Mouse (Mus musculus) CH12.LX (cell line): ENCODE measurements around the gene Mkrn1. TPM values are rescaled to one million over a fixed set of nuclear protein-coding genes. Genes with fewer than 3 reads are reported as not detected.
"Not testable (repeated sequence)": the region's sequence is repeated elsewhere in the genome, so short reads cannot be mapped to it uniquely, and the experiment has no call there.

ENCODE experiments used
- DNase-seq: peaks from one replicate; pipeline ENCODE4 v3.0.0-alpha.2; 2013; ENCODE audit errors: extremely low read depth
- H3K27ac ChIP-seq: 2 replicates; pipeline ENCODE4 v1.5.1; 2012; ENCODE audit warnings: low read depth, mild to moderate bottlenecking, control low read depth, moderate library complexity; ENCODE audit not compliant: insufficient read depth
- H3K27me3 ChIP-seq: replicated peaks from 2 replicates; pipeline ENCODE3; 2012; ENCODE audit warnings: inconsistent platforms
- H3K36me3 ChIP-seq, 2 experiments: replicated peaks in 1 of 2; 2 replicates each; pipeline versions ENCODE3 to v1.6.1; 2012; ENCODE audit warnings: inconsistent platforms in 1 of 2, low read length in 1 of 2, mild to moderate bottlenecking in 1 of 2, mixed read lengths in 1 of 2, moderate library complexity in 1 of 2; ENCODE audit not compliant: control insufficient read depth in 1 of 2, insufficient read depth in 1 of 2
- H3K4me1 ChIP-seq, 2 experiments: 2 replicates each; pipeline ENCODE4 v1.6.1; 2012; ENCODE audit warnings: inconsistent platforms in 1 of 2, moderate library complexity in 1 of 2; ENCODE audit not compliant: insufficient read depth in 2 of 2, control insufficient read depth in 1 of 2
- H3K4me2 ChIP-seq: 2 replicates; pipeline ENCODE4 v1.6.1; 2012; ENCODE audit warnings: low read depth, mild to moderate bottlenecking, control low read depth; ENCODE audit not compliant: poor library complexity, insufficient read depth, severe bottlenecking
- H3K4me3 ChIP-seq, 3 experiments: fragments of 150-350 bp in 1 of 3; sonication (generic) in 1 of 3; replicated peaks in 1 of 3; 2 replicates each; pipeline versions ENCODE3 to v1.5.1; 2011 to 2012; ENCODE audit warnings: low read depth in 2 of 3, low read length in 2 of 3, mild to moderate bottlenecking in 2 of 3, moderate library complexity in 2 of 3, control low read depth in 1 of 3, improper control_type of control experiment in 1 of 3, inconsistent platforms in 1 of 3, mixed read lengths in 1 of 3; ENCODE audit not compliant: poor library complexity in 1 of 3
- H3K79me2 ChIP-seq: replicated peaks from 2 replicates; pipeline ENCODE4 v1.6.1; 2012; ENCODE audit warnings: mild to moderate bottlenecking, moderate library complexity; ENCODE audit not compliant: control insufficient read depth, poor library complexity, insufficient read depth, severe bottlenecking; ENCODE audit errors: extremely low read depth
- H3K9ac ChIP-seq: 2 replicates; pipeline ENCODE4 v1.6.1; 2012; ENCODE audit warnings: low read depth, mild to moderate bottlenecking, control low read depth, moderate library complexity; ENCODE audit not compliant: insufficient read depth
- H3K9me3 ChIP-seq: replicated peaks from 2 replicates; pipeline ENCODE3; 2012; ENCODE audit warnings: low read length, inconsistent platforms, mixed read lengths
- CHD2 ChIP-seq: IDR thresholded peaks from 2 replicates; pipeline ENCODE4 v1.6.1; 2011; ENCODE audit warnings: low read length, improper control_type of control experiment
- CTCF ChIP-seq, 2 experiments: IDR thresholded peaks in 1 of 2; conservative IDR thresholded peaks in 1 of 2; 2 replicates each; pipeline ENCODE4 v1.5.1; 2011 to 2012; ENCODE audit warnings: low read depth in 2 of 2, low read length in 2 of 2, improper control_type of control experiment in 1 of 2, inconsistent platforms in 1 of 2, mild to moderate bottlenecking in 1 of 2, moderate library complexity in 1 of 2
- ELF1 ChIP-seq: IDR thresholded peaks from 2 replicates; pipeline ENCODE4 v1.6.1; 2014; ENCODE audit warnings: low read depth, mild to moderate bottlenecking, inconsistent platforms, low read length, improper control_type of control experiment
- EP300 ChIP-seq: IDR thresholded peaks from 2 replicates; pipeline ENCODE4 v1.6.1; 2011; ENCODE audit warnings: low read length, improper control_type of control experiment
- KAT2A ChIP-seq: IDR thresholded peaks from 2 replicates; pipeline ENCODE4 v1.6.1; 2012; ENCODE audit warnings: low read length, improper control_type of control experiment, inconsistent platforms; ENCODE audit not compliant: insufficient replicate concordance
- MAFK ChIP-seq: IDR thresholded peaks from 2 replicates; pipeline ENCODE4 v1.6.1; 2011; ENCODE audit warnings: low read length, improper control_type of control experiment; ENCODE audit not compliant: insufficient replicate concordance
- MAX ChIP-seq: IDR thresholded peaks from 2 replicates; pipeline ENCODE4 v1.6.1; 2011; ENCODE audit warnings: low read length, improper control_type of control experiment
- MXI1 ChIP-seq: IDR thresholded peaks from 2 replicates; pipeline ENCODE4 v1.6.1; 2011; ENCODE audit warnings: mild to moderate bottlenecking, low read depth, low read length, improper control_type of control experiment
- MYC ChIP-seq: IDR thresholded peaks from 2 replicates; pipeline ENCODE4 v1.6.1; 2011; ENCODE audit warnings: low read depth, mild to moderate bottlenecking, improper control_type of control experiment, low read length
- NRF1 ChIP-seq: IDR thresholded peaks from 2 replicates; pipeline ENCODE4 v1.6.1; 2014; ENCODE audit warnings: low read depth, mild to moderate bottlenecking, inconsistent platforms, low read length, improper control_type of control experiment, moderate library complexity
- POLR2A ChIP-seq: IDR thresholded peaks from 2 replicates; pipeline ENCODE4 v1.6.1; 2011; ENCODE audit warnings: low read depth, mild to moderate bottlenecking, improper control_type of control experiment, low read length
- RCOR1 ChIP-seq: conservative IDR thresholded peaks from 2 replicates; pipeline ENCODE4 v1.6.1; 2012; ENCODE audit warnings: low read depth, mild to moderate bottlenecking, inconsistent platforms, low read length, improper control_type of control experiment
- SIN3A ChIP-seq: IDR thresholded peaks from 2 replicates; pipeline ENCODE4 v1.6.1; 2012; ENCODE audit warnings: low read length, improper control_type of control experiment, inconsistent platforms
- TBP ChIP-seq: conservative IDR thresholded peaks from 2 replicates; pipeline ENCODE4 v1.6.1; 2011; ENCODE audit warnings: low read depth, low read length, improper control_type of control experiment
- dilution Hi-C: fragments of 300-500 bp; cut with MboI; formaldehyde crosslinking; loops from 2 replicates; pipeline ENCODE4 v1.14.3; 2020; ENCODE audit warnings: low sequenced_read_pairs; ENCODE audit not compliant: extremely low pct_unique_long_range_greater_than_20kb, extremely low pct_ligation_motif_present
- in situ Hi-C: fragments of 300-500 bp; cut with MboI; formaldehyde crosslinking; loops from 3 replicates; pipeline ENCODE4 v1.14.3; 2019; ENCODE audit warnings: low sequenced_read_pairs, low pct_ligation_motif_present, low pct_unique_long_range_greater_than_20kb, mixed read lengths
- polyA plus RNA-seq: library from polyadenylated mRNA; unstranded; fragments of >175 nt; gene quantifications from 2 replicates; pipeline ENCODE4 v1.2.1, GENCODE M21; 2012; ENCODE audit warnings: low read depth; ENCODE audit not compliant: insufficient read length
- total RNA-seq, 2 experiments: library from RNA; depleted of rRNA; stranded (reverse); fragments of 300-350 nt in 1 of 2; fragments of >200 nt in 1 of 2; gene quantifications; 2 replicates each; pipeline ENCODE4 v1.2.3; 2012 to 2014

Gene Mkrn1
- total and polyA plus RNA-seq, 3 experiments: 39.3 to 50.3 (median 43.7) TPM

DNA sequence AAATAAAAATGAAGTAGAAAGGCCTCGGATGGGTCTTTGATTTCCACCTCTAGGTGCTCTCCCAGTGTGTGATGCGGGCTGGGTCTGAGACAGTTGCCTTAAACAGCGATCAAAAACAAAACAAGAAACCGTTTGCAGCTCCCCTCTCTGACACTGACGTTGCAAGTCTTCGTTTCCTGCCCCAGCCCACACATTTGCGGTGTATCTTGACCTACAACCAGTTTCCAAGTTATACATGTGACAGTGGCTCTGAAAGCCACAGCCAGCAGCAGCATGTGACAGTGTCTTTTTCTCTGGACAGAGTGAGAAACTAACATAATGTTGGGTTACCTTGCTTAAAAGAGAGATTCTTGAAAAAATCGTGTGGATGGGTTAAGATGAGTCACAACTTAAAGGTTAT, 40.5 kb downstream of the Mkrn1 start (continued):
- TF ChIP-seq MYC (peak; percentile 66; the same call in 1 of the 2 replicates), CHD2 (no peak), SIN3A (peak; percentile 79), NRF1 (no peak), POLR2A (peak; percentile 32; the same call in 1 of the 2 replicates), RCOR1 (no peak)

- dilution Hi-C loops (no loop called here), in situ Hi-C loops (no loop called here)
- Histone ChIP-seq H3K4me3 (peak overlapping the region in 1 of 3 experiments; percentile 5), H3K27me3 (no peaks in the 10 kb centered on the region), H3K4me2 (peak overlapping the region; percentile 88), H3K79me2 (peaks cover 3% of the 10 kb centered on the region; the same call in 1 of the 2 replicates), H3K4me1 (peaks cover 11 to 35% of the 10 kb centered on the region in 2 experiments), H3K27ac (peak overlapping the region; percentile 57; the same call in 1 of the 2 replicates), H3K36me3 (peaks cover 2 to 5% of the 10 kb centered on the region in 2 experiments), H3K9me3 (peaks cover 1% of the 10 kb centered on the region), H3K9ac (peak overlapping the region; percentile 13; the same call in 1 of the 2 replicates)
- no peak for TF ChIP-seq ELF1
- 0 out of 2 replicates have a peak, but pooled peaks have one; percentile 23 for TF ChIP-seq MAFK
- TF ChIP-seq MXI1: peak; percentile 16; the same call in 1 of the 2 replicates
- peak; percentile 68 for DNase-seq
Measured at GRCm38 (mm10) chr6:39379224-39379623, 41.0 kb downstream of the Mkrn1 start.

- peaks cover 5 to 12% of the 10 kb centered on the region in 2 experiments for H3K36me3 ChIP-seq
- H3K9me3 ChIP-seq, H3K4me2 ChIP-seq, H3K79me2 ChIP-seq, H3K27ac ChIP-seq, H3K27me3 ChIP-seq, H3K9ac ChIP-seq, dilution Hi-C loops, in situ Hi-C loops: not testable (repeated sequence)
- TF ChIP-seq CTCF (conservative IDR thresholded peaks at IDR 0.05 in 1 of 2, IDR thresholded peaks at IDR 0.05 in 1 of 2; ENCODE audit: low read depth in 2 of 2, low read length in 2 of 2) (peak in 1 of 2 experiments; percentile 32; a peak in 1 of 4 replicates), ELF1 (peak; percentile 78), EP300 (0 out of 2 replicates have a peak, but pooled peaks have one; percentile 22), MAX (0 out of 2 replicates have a peak, but pooled peaks have one; percentile 26), KAT2A (0 out of 2 replicates have a peak, but pooled peaks have one; percentile 21), TBP (peak; percentile 96), MAFK (peak; percentile 74; the same call in 1 of the 2 replicates), MYC (0 out of 2 replicates have a peak, but pooled peaks have one; percentile 16)
- peak overlapping the region in 1 of 3 experiments; percentile 29 for H3K4me3 ChIP-seq
- peak; percentile 70 for DNase-seq
- H3K4me1 ChIP-seq: peaks cover 11 to 37% of the 10 kb centered on the region in 2 experiments
Measured at GRCm38 (mm10) chr6:39378161-39378835, 42.0 kb downstream of the Mkrn1 start.
